Mouse (Mus musculus): ENCODE data around the gene Kpna6. TPM values are rescaled to one million over a fixed set of nuclear protein-coding genes. Genes with fewer than 3 reads are reported as not detected.

Kpna6 gene
- polyA plus RNA-seq, 1 experiment, result 130 TPM

DNA sequence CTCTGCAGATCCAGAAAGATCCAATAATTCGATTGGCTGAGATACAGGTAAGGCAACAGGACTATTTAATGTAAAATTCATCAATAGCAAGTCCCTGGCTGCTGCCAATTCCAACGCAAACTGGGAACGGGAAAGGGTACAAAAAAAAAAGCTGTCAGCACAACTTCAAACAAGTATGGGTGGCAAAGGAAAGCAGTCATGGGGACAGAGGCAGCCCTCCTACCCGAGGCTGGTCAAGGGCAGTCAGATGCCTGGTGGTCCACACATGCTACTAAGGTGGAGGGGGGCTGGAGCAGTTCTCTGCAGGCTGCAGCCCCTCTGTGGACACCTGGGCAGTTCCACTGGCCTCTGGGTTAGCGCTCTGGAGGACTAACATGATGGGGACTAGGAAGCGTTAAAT is 46.5 kb downstream of the Kpna6 start:
- no peak overlapping the region for H3K9ac ChIP-seq (ENCODE audit: low read depth, poor library complexity, severe bottlenecking)
- peaks cover 33% of the 10 kb centered on the region for H3K36me3 ChIP-seq (ENCODE audit: control insufficient read depth, insufficient read depth, low read length, poor library complexity, severe bottlenecking)
- H3K27me3 ChIP-seq (ENCODE audit: control insufficient read depth, insufficient read depth, low read length, poor library complexity, severe bottlenecking), result no peaks in the 10 kb centered on the region
- TF ChIP-seq CTCF (IDR thresholded peaks at IDR 0.05; ENCODE audit: low read depth, low read length) (no peak), EP300 (IDR thresholded peaks at IDR 0.05; ENCODE audit: insufficient read depth, low read depth, low read length) (no peak), POLR2A (IDR thresholded peaks at IDR 0.05; ENCODE audit: insufficient read depth, low read length) (no peak)
- peaks cover 6% of the 10 kb centered on the region for H3K4me1 ChIP-seq (ENCODE audit: control insufficient read depth, insufficient read depth, low read length)
- no peak overlapping the region for H3K27ac ChIP-seq (ENCODE audit: insufficient read depth, low read length)
- no peak overlapping the region for H3K4me3 ChIP-seq (ENCODE audit: low read depth, low read length)
- H3K9me3 ChIP-seq (replicated peaks; ENCODE audit: control insufficient read depth, insufficient read depth, low read length, poor library complexity, severe bottlenecking), result no peaks in the 10 kb centered on the region

DNA sequence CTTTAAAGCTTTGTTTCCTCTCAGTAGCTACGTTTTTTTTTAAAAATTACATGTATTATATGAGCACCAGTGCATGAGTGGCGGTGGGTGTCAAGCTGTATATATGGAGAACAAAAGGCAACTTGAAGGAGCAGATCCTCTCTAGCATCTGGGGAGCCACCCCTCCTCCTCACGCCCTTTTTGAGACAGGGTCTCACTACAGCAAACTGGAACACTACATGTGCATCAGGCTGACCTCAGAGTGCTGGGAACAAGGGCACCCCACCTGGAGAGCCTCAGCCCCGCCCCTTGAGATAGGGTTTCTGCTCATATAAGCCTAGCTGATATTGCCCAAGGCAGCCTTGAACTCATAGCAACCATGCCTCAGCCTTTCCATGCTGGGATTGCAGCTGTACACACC is 47.1 kb downstream of the Kpna6 start:
- Histone ChIP-seq H3K9ac (ENCODE audit: low read depth, poor library complexity, severe bottlenecking) (no peak overlapping the region), H3K27me3 (ENCODE audit: control insufficient read depth, insufficient read depth, low read length, poor library complexity, severe bottlenecking) (no peaks in the 10 kb centered on the region), H3K36me3 (ENCODE audit: control insufficient read depth, insufficient read depth, low read length, poor library complexity, severe bottlenecking) (peaks cover 28% of the 10 kb centered on the region), H3K4me3 (ENCODE audit: low read depth, low read length) (no peak overlapping the region), H3K27ac (ENCODE audit: insufficient read depth, low read length) (no peak overlapping the region), H3K9me3 (replicated peaks; ENCODE audit: control insufficient read depth, insufficient read depth, low read length, poor library complexity, severe bottlenecking) (no peaks in the 10 kb centered on the region), H3K4me1 (ENCODE audit: control insufficient read depth, insufficient read depth, low read length) (peaks cover 6% of the 10 kb centered on the region)
- TF ChIP-seq POLR2A (IDR thresholded peaks at IDR 0.05; ENCODE audit: insufficient read depth, low read length) (no peak), EP300 (IDR thresholded peaks at IDR 0.05; ENCODE audit: insufficient read depth, low read depth, low read length) (no peak), CTCF (IDR thresholded peaks at IDR 0.05; ENCODE audit: low read depth, low read length) (no peak)

DNA sequence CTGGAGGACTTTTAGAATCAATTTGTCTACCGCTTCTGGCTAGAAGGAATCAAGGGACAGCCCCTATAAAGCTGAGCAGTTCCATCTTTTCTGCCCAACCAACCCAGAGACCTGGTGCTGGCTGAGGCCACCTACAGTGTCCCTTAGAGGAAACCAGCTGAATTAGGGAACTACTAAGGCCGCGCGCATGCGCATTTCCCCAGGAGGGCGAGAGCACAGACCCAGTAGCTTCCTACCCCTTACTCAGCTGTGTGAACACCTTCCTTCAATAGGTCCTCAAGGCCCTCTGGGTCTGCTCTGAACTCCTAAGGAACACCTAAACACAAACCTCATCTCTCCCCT is 47.6 kb downstream of the Kpna6 start:
- peaks cover 6% of the 10 kb centered on the region for H3K4me1 ChIP-seq (ENCODE audit: control insufficient read depth, insufficient read depth, low read length)
- no peak overlapping the region for H3K27ac ChIP-seq (ENCODE audit: insufficient read depth, low read length)
- H3K9ac ChIP-seq (ENCODE audit: low read depth, poor library complexity, severe bottlenecking), result no peak overlapping the region
- no peaks in the 10 kb centered on the region for H3K27me3 ChIP-seq (ENCODE audit: control insufficient read depth, insufficient read depth, low read length, poor library complexity, severe bottlenecking)
- peaks cover 23% of the 10 kb centered on the region for H3K36me3 ChIP-seq (ENCODE audit: control insufficient read depth, insufficient read depth, low read length, poor library complexity, severe bottlenecking)
- TF ChIP-seq CTCF (IDR thresholded peaks at IDR 0.05; ENCODE audit: low read depth, low read length), result no peak
- H3K9me3 ChIP-seq (replicated peaks; ENCODE audit: control insufficient read depth, insufficient read depth, low read length, poor library complexity, severe bottlenecking), result no peaks in the 10 kb centered on the region
- H3K4me3 ChIP-seq (ENCODE audit: low read depth, low read length), result no peak overlapping the region

DNA sequence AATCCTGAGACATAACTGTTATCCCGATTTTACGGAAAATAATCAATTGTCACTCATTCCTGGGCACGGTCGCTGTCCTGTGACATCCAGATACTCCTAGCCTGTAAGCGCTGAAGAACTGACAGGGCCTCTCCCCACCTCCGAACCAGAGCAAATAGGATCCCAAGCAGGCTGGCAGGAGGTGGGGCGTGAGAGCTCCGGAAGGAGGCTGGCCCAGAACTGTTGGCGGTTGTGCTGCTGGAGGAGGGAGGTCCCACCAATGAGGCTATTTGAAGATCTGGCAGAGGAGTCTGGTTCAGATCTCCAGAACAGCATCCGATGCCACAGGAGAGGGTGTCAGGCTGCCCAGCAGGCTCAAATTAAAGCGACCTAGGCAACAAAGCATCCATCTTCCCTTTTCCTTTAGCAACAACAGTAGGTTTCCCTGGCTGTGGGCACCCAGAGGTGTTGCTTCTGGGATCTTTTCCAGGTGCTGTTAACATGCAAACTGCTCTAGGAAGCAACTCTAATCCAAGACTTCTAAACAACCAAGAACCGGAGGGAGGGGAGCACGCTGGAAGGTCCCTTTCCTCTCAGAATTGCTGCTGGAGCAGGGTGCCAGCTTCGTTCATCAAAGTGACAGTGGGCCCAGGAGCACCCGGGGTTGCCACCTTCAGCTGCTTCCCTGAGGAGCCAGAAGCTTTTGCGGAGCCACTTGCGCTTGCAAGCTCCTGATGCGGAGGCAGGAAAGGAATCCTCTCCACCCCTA is 48.1 kb downstream of the Kpna6 start:
- H3K4me1 ChIP-seq (ENCODE audit: control insufficient read depth, insufficient read depth, low read length), result peaks cover 6% of the 10 kb centered on the region
- peaks cover 20% of the 10 kb centered on the region for H3K36me3 ChIP-seq (ENCODE audit: control insufficient read depth, insufficient read depth, low read length, poor library complexity, severe bottlenecking)
- no peak overlapping the region for H3K27ac ChIP-seq (ENCODE audit: insufficient read depth, low read length)
- H3K9ac ChIP-seq (ENCODE audit: low read depth, poor library complexity, severe bottlenecking), result no peak overlapping the region
- H3K9me3 ChIP-seq (replicated peaks; ENCODE audit: control insufficient read depth, insufficient read depth, low read length, poor library complexity, severe bottlenecking), result no peaks in the 10 kb centered on the region
- no peaks in the 10 kb centered on the region for H3K27me3 ChIP-seq (ENCODE audit: control insufficient read depth, insufficient read depth, low read length, poor library complexity, severe bottlenecking)
- TF ChIP-seq POLR2A (IDR thresholded peaks at IDR 0.05; ENCODE audit: insufficient read depth, low read length) (no peak), CTCF (IDR thresholded peaks at IDR 0.05; ENCODE audit: low read depth, low read length) (no peak), EP300 (IDR thresholded peaks at IDR 0.05; ENCODE audit: insufficient read depth, low read depth, low read length) (no peak)
- no peak overlapping the region for H3K4me3 ChIP-seq (ENCODE audit: low read depth, low read length)

DNA sequence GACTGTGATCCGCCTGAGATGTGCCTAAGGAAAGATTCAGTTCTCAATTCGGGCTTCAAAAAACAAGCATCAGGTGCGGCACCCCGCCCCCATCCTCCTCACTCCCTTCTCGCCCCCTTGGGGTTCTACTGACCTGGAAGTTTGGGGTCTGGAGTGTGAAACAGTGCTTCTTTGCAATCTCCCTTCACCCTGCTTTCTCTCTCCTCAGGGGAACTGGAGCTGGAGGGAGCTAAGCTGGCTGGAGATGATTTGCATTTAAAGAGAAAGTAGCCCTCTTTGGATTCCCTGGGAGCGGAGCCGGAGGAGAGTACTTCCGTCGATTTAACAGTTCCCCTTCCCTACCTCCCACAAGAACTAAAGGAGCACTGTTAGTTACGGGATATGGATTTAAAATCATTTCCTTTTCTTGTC is 48.9 kb downstream of the Kpna6 start, which contains the start of gene Ccdc28b:
Gene Ccdc28b (minus strand): TSS at position 267 of the 411 bp plus-strand sequence.
- no peaks in the 10 kb centered on the region for H3K9me3 ChIP-seq (replicated peaks; ENCODE audit: control insufficient read depth, insufficient read depth, low read length, poor library complexity, severe bottlenecking)
- H3K27me3 ChIP-seq (ENCODE audit: control insufficient read depth, insufficient read depth, low read length, poor library complexity, severe bottlenecking), result no peaks in the 10 kb centered on the region
- peak within 1 kb of the TSS; percentile 70 for H3K4me3 ChIP-seq (ENCODE audit: low read depth, low read length)
- peaks cover 12% of the 10 kb centered on the region for H3K36me3 ChIP-seq (ENCODE audit: control insufficient read depth, insufficient read depth, low read length, poor library complexity, severe bottlenecking)
- TF ChIP-seq EP300 (IDR thresholded peaks at IDR 0.05; ENCODE audit: insufficient read depth, low read depth, low read length) (no peak), POLR2A (IDR thresholded peaks at IDR 0.05; ENCODE audit: insufficient read depth, low read length) (no peak), CTCF (IDR thresholded peaks at IDR 0.05; ENCODE audit: low read depth, low read length) (no peak)
- no peak within 1 kb of the TSS for H3K27ac ChIP-seq (ENCODE audit: insufficient read depth, low read length)
- H3K9ac ChIP-seq (ENCODE audit: low read depth, poor library complexity, severe bottlenecking), result peak within 1 kb of the TSS; percentile 64
- H3K4me1 ChIP-seq (ENCODE audit: control insufficient read depth, insufficient read depth, low read length), result peaks cover 6% of the 10 kb centered on the region

DNA sequence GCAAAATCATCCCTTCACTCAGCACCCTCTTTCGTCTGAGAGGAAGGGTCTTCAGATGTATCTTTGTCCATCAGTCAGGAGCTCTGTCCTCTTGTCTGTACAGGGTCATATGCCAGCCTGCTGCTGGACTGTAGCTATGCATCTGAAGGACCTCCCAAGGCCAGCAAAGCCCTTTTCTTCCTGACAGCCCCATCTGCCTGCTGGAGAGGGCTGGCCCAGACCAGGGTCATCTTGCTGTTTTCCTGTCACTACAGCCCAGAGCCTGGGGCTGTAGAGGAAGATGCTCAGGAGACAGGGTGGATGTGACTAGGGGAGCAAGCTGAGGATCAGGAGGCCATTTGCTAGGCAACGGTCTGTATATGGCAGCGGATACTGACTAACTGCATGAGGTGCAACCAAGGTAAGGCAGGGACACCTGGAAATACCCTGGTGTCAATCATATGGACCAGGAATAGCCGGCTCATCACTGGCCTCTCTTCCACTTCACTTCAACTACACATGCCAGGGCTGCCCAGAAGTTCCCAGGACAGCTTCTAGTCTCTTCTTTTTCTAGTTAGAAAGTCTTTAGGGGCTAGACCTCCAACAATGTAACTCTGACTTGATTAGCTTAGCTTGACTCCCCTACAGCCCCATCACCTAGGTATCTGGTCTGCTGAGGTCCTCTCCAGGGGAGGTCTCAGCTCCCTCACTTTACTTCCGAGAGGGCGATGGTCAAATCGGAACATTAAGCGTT is 49.6 kb downstream of the Kpna6 start:
- H3K9ac ChIP-seq (ENCODE audit: low read depth, poor library complexity, severe bottlenecking), result peak overlapping the region; percentile 64
- H3K4me3 ChIP-seq (ENCODE audit: low read depth, low read length), result peak overlapping the region; percentile 15; the same call in 1 of the 2 replicates
- H3K4me1 ChIP-seq (ENCODE audit: control insufficient read depth, insufficient read depth, low read length), result peaks cover 6% of the 10 kb centered on the region
- H3K36me3 ChIP-seq (ENCODE audit: control insufficient read depth, insufficient read depth, low read length, poor library complexity, severe bottlenecking), result peaks cover 7% of the 10 kb centered on the region; the same call in 1 of the 2 replicates
- no peaks in the 10 kb centered on the region for H3K9me3 ChIP-seq (replicated peaks; ENCODE audit: control insufficient read depth, insufficient read depth, low read length, poor library complexity, severe bottlenecking)
- TF ChIP-seq EP300 (IDR thresholded peaks at IDR 0.05; ENCODE audit: insufficient read depth, low read depth, low read length) (no peak), POLR2A (IDR thresholded peaks at IDR 0.05; ENCODE audit: insufficient read depth, low read length) (no peak), CTCF (IDR thresholded peaks at IDR 0.05; ENCODE audit: low read depth, low read length) (no peak)
- no peaks in the 10 kb centered on the region for H3K27me3 ChIP-seq (ENCODE audit: control insufficient read depth, insufficient read depth, low read length, poor library complexity, severe bottlenecking)
- no peak overlapping the region for H3K27ac ChIP-seq (ENCODE audit: insufficient read depth, low read length)
